Comparison of ENCODE assay signal across 23 mouse cellular contexts in genomic region chr17:56789286-56789685, GRCm38 (mm10). TPM values are rescaled to one million over a fixed set of nuclear protein-coding genes. Genes with fewer than 3 reads are reported as not detected.
"Had no signal": no experiment of that assay in that cellular context is flagged by ENCODE, and none has a peak within 500 bp of the region (broad histone marks: within the 10 kb centered on the region; RNA-seq: fewer than 3 reads in every experiment).

No protein-coding gene starts in this region.

- H3K4me1 ChIP-seq: hindbrain, embryonic 12.5 days; limb, embryonic 12.5 days had no signal

- H3K27me3 ChIP-seq: heart, embryonic 12.5 days; hindbrain, embryonic 12.5 days; intestine, embryonic 15.5 days; limb, embryonic 12.5 days had no signal

- H3K27ac ChIP-seq: hindbrain, embryonic 12.5 days; hindbrain, embryonic 14.5 days; intestine, embryonic 15.5 days; layer of hippocampus, adult 2 months; left cerebral cortex, adult 2 months; limb, embryonic 10.5 days; limb, embryonic 12.5 days had no signal

- ATAC-seq: forebrain, embryonic 16.5 days; hindbrain, embryonic 16.5 days; inflammation-experienced regulatory T-cells, adult 6 months; intestine, embryonic 15.5 days; intestine, postnatal 0 days had no signal

- H3K36me3 ChIP-seq: heart, embryonic 10.5 days; heart, embryonic 12.5 days; hindbrain, embryonic 12.5 days; intestine, embryonic 15.5 days; limb, embryonic 10.5 days; limb, embryonic 12.5 days had no signal

- H3K4me2 ChIP-seq: heart, embryonic 12.5 days; hindbrain, embryonic 12.5 days; hindbrain, embryonic 14.5 days; intestine, embryonic 15.5 days; limb, embryonic 12.5 days had no signal

- H3K9ac ChIP-seq: heart, embryonic 12.5 days; hindbrain, embryonic 12.5 days; hindbrain, embryonic 14.5 days; intestine, embryonic 15.5 days; limb, embryonic 12.5 days had no signal

- H3K9me3 ChIP-seq: heart, embryonic 10.5 days; heart, embryonic 12.5 days; hindbrain, embryonic 10.5 days; hindbrain, embryonic 12.5 days; intestine, embryonic 15.5 days; limb, embryonic 10.5 days; limb, embryonic 12.5 days had no signal

- H3K4me3 ChIP-seq: heart, embryonic 10.5 days; heart, embryonic 12.5 days; hindbrain, embryonic 10.5 days; hindbrain, embryonic 12.5 days; intestine, embryonic 15.5 days; layer of hippocampus, adult 2 months; left cerebral cortex, adult 2 months; limb, embryonic 10.5 days; limb, embryonic 12.5 days had no signal

- DNase-seq: gastrocnemius, postnatal 10 days; heart, adult 18-20 months; heart, postnatal 10 days; heart, postnatal 4 days; kidney, adult 18-20 months; kidney, adult 8-10 months; kidney, postnatal 10 days; kidney, postnatal 4 days had no signal

RNA-seq across cellular contexts. Expression of gene Nrtn, which starts 32.0 kb away (rescaled TPM):
- total RNA-seq: granulocyte monocyte progenitor cell, adult 5-6 weeks had no signal
- polyA plus RNA-seq: inflammation-experienced regulatory T-cells, adult 6 months had no signal
